Mouse (Mus musculus): ENCODE data around the gene Hoxb3. TPM values are rescaled to one million over a fixed set of nuclear protein-coding genes. Genes with fewer than 3 reads are reported as not detected.

Hoxb3 gene
- polyA plus RNA-seq (2016; fragmentation: Nextera tagmentation; extraction: Ambion mirVana): 0.31 and 0.36 TPM in 2 replicates

DNA sequence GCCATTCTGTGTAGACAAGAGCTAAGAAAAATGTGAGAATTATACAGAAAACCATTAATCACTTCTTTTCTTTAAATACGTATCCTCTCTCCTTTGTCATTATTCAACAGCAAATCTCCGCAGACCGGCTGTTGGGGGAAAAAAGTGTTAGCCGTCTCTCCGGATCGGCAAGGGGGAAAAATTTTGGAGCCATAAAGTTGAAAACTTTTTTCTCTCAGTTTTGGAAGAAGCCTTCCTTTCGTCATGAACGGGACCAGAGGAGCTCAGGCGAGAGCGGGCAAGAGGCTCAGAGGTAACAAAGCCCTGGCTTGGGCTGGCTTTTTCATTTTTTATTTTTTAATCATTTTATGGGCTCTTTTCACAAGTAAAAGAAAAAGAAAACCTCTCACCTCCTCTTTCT, at the start of gene Hoxb3:
Hoxb3 (plus strand) TSS at position 173 of the 400 bp plus-strand sequence.
- no peak within 1 kb of the TSS for H3K4me3 ChIP-seq
- H3K27ac ChIP-seq: peak within 1 kb of the TSS; percentile 53
- WGBS (ENCODE audit: insufficient replicate concordance): 54% methylated on average over 10 of the region's 10 CpGs
- no peaks in the 10 kb centered on the region for H3K9me3 ChIP-seq (replicated peaks)
- H3K4me2 ChIP-seq: 0 out of 2 replicates have a peak within 1 kb of the TSS, but pooled peaks have one; percentile 8
- H3K27me3 ChIP-seq (replicated peaks): peaks cover 99% of the 10 kb centered on the region
- no peak for ATAC-seq
- H3K4me1 ChIP-seq: no peaks in the 10 kb centered on the region
- H3K9ac ChIP-seq: no peak within 1 kb of the TSS
- H3K36me3 ChIP-seq: no peaks in the 10 kb centered on the region

- WGBS (ENCODE audit: insufficient replicate concordance): 14% methylated on average over 10 of the region's 10 CpGs
- H3K4me1 ChIP-seq: peaks cover 13% of the 10 kb centered on the region; the same call in 1 of the 2 replicates
- no peak overlapping the region for H3K27ac ChIP-seq
- no peaks in the 10 kb centered on the region for H3K36me3 ChIP-seq
- ATAC-seq: no peak
- no peak overlapping the region for H3K4me2 ChIP-seq
- H3K9me3 ChIP-seq (replicated peaks): no peaks in the 10 kb centered on the region
- H3K27me3 ChIP-seq (replicated peaks): peaks cover 100% of the 10 kb centered on the region
- H3K9ac ChIP-seq: no peak overlapping the region
- no peak overlapping the region for H3K4me3 ChIP-seq
Measured at GRCm38 (mm10) chr11:96274428-96274827, 48.7 kb upstream of the Hoxb3 start.

DNA sequence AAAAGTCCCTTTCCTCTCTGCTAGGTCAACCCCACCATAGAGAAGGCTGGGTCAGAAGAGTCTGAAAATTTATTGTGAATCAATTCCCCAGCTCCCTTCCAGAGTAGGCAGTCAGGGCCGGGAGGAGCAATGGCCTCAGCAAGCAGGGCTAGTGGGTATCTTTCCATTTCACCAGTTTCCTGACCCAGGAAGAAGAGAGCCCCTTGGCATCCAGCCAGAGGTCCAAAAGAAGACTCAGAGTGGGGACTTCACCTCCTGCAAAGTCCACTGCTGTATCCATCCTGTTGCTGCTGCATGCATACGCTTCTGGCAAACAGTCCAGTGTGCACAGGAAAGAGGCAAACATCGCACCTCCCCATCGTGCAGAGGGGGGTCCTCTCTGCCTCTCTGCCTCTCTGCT, 47.2 kb upstream of the Hoxb3 start:
- Histone ChIP-seq H3K36me3 (no peaks in the 10 kb centered on the region), H3K27me3 (replicated peaks) (peaks cover 100% of the 10 kb centered on the region), H3K27ac (no peak overlapping the region), H3K4me1 (peaks cover 12% of the 10 kb centered on the region; the same call in 1 of the 2 replicates), H3K9me3 (replicated peaks) (no peaks in the 10 kb centered on the region), H3K4me3 (no peak overlapping the region), H3K4me2 (no peak overlapping the region), H3K9ac (no peak overlapping the region)
- WGBS (ENCODE audit: insufficient replicate concordance): 14% methylated on average over 4 of the region's 4 CpGs
- ATAC-seq: no peak

GRCm38 (mm10) chr11:96277151-96278044, 45.7 kb upstream of the Hoxb3 start:
- Histone ChIP-seq H3K4me3 (no peak overlapping the region), H3K4me2 (no peak overlapping the region), H3K9me3 (replicated peaks) (no peaks in the 10 kb centered on the region), H3K27me3 (replicated peaks) (peaks cover 100% of the 10 kb centered on the region), H3K27ac (no peak overlapping the region), H3K9ac (no peak overlapping the region), H3K4me1 (peaks cover 1% of the 10 kb centered on the region; the same call in 1 of the 2 replicates), H3K36me3 (no peaks in the 10 kb centered on the region)
- ATAC-seq: no peak
- 4% methylated on average over 35 of the region's 35 CpGs for WGBS (ENCODE audit: insufficient replicate concordance)

GRCm38 (mm10) chr11:96278324-96278723, 44.8 kb upstream of the Hoxb3 start:
- Histone ChIP-seq H3K27ac (no peak overlapping the region), H3K4me2 (no peak overlapping the region), H3K4me1 (no peaks in the 10 kb centered on the region), H3K9me3 (replicated peaks) (no peaks in the 10 kb centered on the region), H3K27me3 (replicated peaks) (peaks cover 100% of the 10 kb centered on the region), H3K9ac (no peak overlapping the region), H3K4me3 (no peak overlapping the region), H3K36me3 (no peaks in the 10 kb centered on the region)
- 15% methylated on average over 14 of the region's 14 CpGs for WGBS (ENCODE audit: insufficient replicate concordance)
- no peak for ATAC-seq

DNA sequence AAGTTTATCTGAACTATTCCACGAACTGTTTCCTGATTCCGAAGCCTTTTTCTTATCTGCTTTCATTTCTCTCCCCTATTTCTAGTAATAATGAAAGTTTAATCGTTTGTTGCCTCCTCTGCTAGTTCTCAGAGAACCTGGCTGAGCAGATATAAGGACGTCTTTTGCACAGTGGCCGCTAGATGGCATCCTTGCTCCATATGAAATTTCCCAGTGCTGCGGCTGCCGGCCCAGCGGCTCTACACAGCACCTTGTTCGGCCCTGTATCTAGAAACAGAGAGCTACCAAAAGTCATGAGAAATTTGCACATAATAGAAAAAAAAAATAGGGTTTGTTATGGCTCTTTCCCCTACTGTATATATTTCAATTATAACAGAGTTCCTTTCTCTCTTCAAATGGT, 44.4 kb upstream of the Hoxb3 start:
- Histone ChIP-seq H3K27me3 (replicated peaks) (peaks cover 100% of the 10 kb centered on the region), H3K36me3 (no peaks in the 10 kb centered on the region), H3K4me2 (no peak overlapping the region), H3K9ac (no peak overlapping the region), H3K27ac (no peak overlapping the region), H3K4me3 (no peak overlapping the region), H3K9me3 (replicated peaks) (no peaks in the 10 kb centered on the region), H3K4me1 (no peaks in the 10 kb centered on the region)
- under 1% methylated on average over 9 of the region's 9 CpGs for WGBS (ENCODE audit: insufficient replicate concordance)
- no peak for ATAC-seq

GRCm38 (mm10) chr11:96279421-96280233, 43.5 kb upstream of the Hoxb3 start:
- 5% methylated on average over 31 of the region's 31 CpGs for WGBS (ENCODE audit: insufficient replicate concordance)

DNA sequence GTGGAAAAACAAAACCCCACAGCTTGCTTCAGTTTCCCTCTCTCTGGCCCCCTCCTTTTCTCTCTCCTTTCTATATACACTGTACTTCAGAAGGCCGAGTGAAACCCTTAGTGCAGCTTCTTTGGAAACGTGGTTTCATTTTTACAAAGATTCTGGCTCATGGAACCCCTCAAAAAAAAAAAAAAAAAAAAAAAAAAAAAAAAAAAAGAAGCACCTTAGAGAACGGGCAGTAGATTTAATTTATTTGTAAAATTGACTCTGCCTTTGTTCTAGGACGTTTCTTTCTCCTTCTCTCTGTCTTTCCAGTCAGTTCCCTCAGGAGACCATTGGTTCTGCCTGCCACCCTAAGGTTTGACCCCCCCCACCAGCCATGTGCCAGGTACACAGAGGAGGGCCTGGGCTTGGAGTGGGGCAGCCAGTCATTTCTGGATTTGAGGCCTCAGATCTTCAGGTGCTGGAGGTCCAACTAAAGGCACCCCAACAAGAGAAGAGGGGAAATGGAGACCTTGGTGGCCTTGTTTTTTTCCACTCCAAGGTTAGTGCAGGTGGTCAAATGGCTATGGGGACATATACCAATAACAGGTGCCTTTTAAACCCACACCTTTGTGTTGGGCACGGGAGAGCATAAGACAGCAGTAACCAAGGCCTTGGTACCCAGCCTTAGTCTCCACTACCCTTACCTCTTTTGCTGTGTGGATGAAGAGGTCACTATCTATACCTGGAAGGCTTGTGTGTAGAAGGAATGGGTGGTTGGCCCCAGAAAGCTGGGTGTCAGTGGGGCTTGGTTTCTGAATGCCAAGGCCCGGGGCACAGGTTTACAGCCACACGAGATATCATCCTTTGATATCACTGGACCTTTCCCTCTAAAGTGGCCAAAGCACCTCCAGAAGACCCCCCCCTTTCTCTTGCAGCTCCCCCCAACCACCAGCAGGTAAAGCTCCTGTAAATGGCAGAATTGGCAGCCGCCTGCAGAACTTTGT, 42.4 kb upstream of the Hoxb3 start:
- no peak overlapping the region for H3K4me3 ChIP-seq
- peaks cover 100% of the 10 kb centered on the region for H3K27me3 ChIP-seq (replicated peaks)
- H3K9me3 ChIP-seq (replicated peaks): no peaks in the 10 kb centered on the region
- no peaks in the 10 kb centered on the region for H3K4me1 ChIP-seq
- ATAC-seq: no peak
- no peak overlapping the region for H3K27ac ChIP-seq
- 18% methylated on average over 8 of the region's 8 CpGs for WGBS (ENCODE audit: insufficient replicate concordance)
- H3K36me3 ChIP-seq: no peaks in the 10 kb centered on the region
- H3K4me2 ChIP-seq: no peak overlapping the region
- no peak overlapping the region for H3K9ac ChIP-seq

More at GRCm38 (mm10) chr11:96279421-96280233, 43.5 kb upstream of the Hoxb3 start:
- H3K4me3 ChIP-seq: no peak overlapping the region
- no peak overlapping the region for H3K27ac ChIP-seq
- no peaks in the 10 kb centered on the region for H3K36me3 ChIP-seq
- peaks cover 100% of the 10 kb centered on the region for H3K27me3 ChIP-seq (replicated peaks)
- no peaks in the 10 kb centered on the region for H3K9me3 ChIP-seq (replicated peaks)
- ATAC-seq: no peak
- no peak overlapping the region for H3K4me2 ChIP-seq
- H3K4me1 ChIP-seq: no peaks in the 10 kb centered on the region
- no peak overlapping the region for H3K9ac ChIP-seq

DNA sequence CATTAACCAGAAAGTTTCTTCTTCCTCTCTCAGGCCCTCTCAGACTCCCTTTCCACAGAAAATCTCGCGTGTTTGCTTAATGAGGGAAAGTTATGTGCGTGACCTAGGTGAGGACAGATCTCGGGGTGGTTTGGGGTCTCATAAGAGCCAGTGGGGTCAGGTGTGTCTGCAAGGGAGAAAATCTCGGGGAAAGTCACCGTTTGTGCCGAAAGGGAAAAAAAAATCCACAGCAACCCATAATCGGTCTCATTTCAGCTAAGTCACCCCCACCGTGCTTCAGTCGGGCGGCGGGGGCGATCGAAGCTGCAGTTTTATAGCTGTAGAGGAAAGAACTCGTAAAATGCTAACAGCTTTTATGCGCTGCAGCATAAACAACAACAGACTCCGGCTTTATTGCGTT, 41.7 kb upstream of the Hoxb3 start:
- no peak overlapping the region for H3K27ac ChIP-seq
- no peaks in the 10 kb centered on the region for H3K4me1 ChIP-seq
- ATAC-seq: no peak
- 7% methylated on average over 18 of the region's 18 CpGs for WGBS (ENCODE audit: insufficient replicate concordance)
- H3K36me3 ChIP-seq: no peaks in the 10 kb centered on the region
- H3K4me2 ChIP-seq: no peak overlapping the region
- no peak overlapping the region for H3K4me3 ChIP-seq
- H3K27me3 ChIP-seq (replicated peaks): peaks cover 100% of the 10 kb centered on the region
- H3K9ac ChIP-seq: no peak overlapping the region
- no peaks in the 10 kb centered on the region for H3K9me3 ChIP-seq (replicated peaks)

DNA sequence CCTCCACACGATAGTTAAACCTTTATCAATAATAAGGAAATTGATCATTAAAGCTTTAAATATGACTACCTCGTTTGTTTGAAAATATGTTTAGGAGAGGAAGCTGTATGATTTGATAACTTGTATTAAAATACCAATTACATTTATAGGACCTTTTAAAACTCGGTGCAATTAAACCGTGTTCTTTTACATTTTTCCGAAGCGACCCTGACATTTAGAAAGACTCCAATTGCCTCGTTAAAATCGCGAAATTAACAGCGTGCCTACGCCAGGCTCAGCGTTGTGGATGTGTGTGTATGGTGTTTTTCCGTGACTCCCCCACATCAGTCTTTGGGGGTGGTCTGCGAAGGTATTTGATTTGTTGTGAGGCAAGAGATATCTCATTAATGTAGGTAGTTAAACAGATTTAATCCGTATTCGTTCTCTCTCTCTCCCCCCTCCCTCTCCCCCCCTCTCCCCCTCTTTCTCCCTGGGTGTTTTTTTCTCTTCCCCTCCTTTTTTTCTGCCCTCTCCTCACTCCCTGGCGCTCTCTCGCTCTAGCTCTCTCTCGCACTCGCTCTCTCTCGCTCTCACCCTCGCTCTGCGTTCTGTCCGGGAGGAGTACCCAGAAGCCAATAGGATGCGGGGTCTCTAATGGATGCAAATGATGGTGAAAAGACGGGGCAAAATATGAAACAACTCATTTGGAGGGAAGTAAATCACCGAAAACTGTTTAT, 41.1 kb upstream of the Hoxb3 start, which contains the start of gene Hoxb8:
Hoxb8 (plus strand) TSS at position 51 of the 716 bp plus-strand sequence.
- no peak within 1 kb of the TSS for H3K9ac ChIP-seq
- peaks cover 100% of the 10 kb centered on the region for H3K27me3 ChIP-seq (replicated peaks)
- no peak within 1 kb of the TSS for H3K4me2 ChIP-seq
- H3K9me3 ChIP-seq (replicated peaks): no peaks in the 10 kb centered on the region
- ATAC-seq: no peak
- H3K4me1 ChIP-seq: peaks cover 4% of the 10 kb centered on the region; the same call in 1 of the 2 replicates
- H3K36me3 ChIP-seq: no peaks in the 10 kb centered on the region
- no peak within 1 kb of the TSS for H3K4me3 ChIP-seq
- no peak within 1 kb of the TSS for H3K27ac ChIP-seq
- 2% methylated on average over 27 of the region's 27 CpGs for WGBS (ENCODE audit: insufficient replicate concordance)
